Mouse (Mus musculus) kidney, embryonic 16.5 days (tissue): ENCODE data around the gene Gm4756. TPM values are rescaled to one million over a fixed set of nuclear protein-coding genes. Genes with fewer than 3 reads are reported as not detected.

Experiments used
- ATAC-seq: fragments of 200-750 bp; cut with Nextera tagmentation; 2 replicates; pipeline ENCODE4 v1.8.0; 2017; ENCODE audit warnings: moderate TSS enrichment; ENCODE audit not compliant: low FRiP score, low TSS enrichment
- H3K27ac ChIP-seq: fragments of 300-500 bp; sonication (generic); 2 replicates; pipeline ENCODE4 v1.5.1; 2014; ENCODE audit warnings: low read length
- H3K27me3 ChIP-seq: fragments of 300-500 bp; sonication (generic); 2 replicates; pipeline ENCODE4 v1.6.1; 2014; ENCODE audit warnings: low read length, control low read depth, mixed read lengths; ENCODE audit not compliant: insufficient read depth
- H3K36me3 ChIP-seq: fragments of 300-500 bp; sonication (generic); 2 replicates; pipeline ENCODE4 v1.6.1; 2014; ENCODE audit warnings: low read length, control low read depth, mixed read lengths; ENCODE audit not compliant: insufficient read depth
- H3K4me1 ChIP-seq: fragments of 300-500 bp; sonication (generic); 2 replicates; pipeline ENCODE4 v1.6.1; 2014; ENCODE audit warnings: low read length, control low read depth, mixed read lengths; ENCODE audit not compliant: insufficient read depth
- H3K4me2 ChIP-seq: fragments of 300-500 bp; sonication (generic); replicated peaks from 2 replicates; pipeline ENCODE4 v1.6.1; 2014; ENCODE audit warnings: low read depth, low read length
- H3K4me3 ChIP-seq: fragments of 300-500 bp; sonication (generic); 2 replicates; pipeline ENCODE4 v1.5.1; 2014; ENCODE audit warnings: mild to moderate bottlenecking, low read length
- H3K9ac ChIP-seq: fragments of 300-500 bp; sonication (generic); replicated peaks from 2 replicates; pipeline ENCODE4 v1.6.1; 2014; ENCODE audit warnings: low read length
- H3K9me3 ChIP-seq: fragments of 300-500 bp; sonication (generic); 2 replicates; pipeline ENCODE4 v1.6.1; 2016; ENCODE audit warnings: low read length, control low read depth
- WGBS: fragments of 180-500 bp; shearing (Covaris S2); extraction: QIAGEN DNeasy Blood & Tissue Kit; methylation state at CpG from one replicate; pipeline ENCODE4 v1.1.7; 2014; 5-methylcytosine and 5-hydroxymethylcytosine counted together
- polyA plus RNA-seq: library from polyadenylated mRNA; unstranded; fragments of >200 nt; fragmentation: Nextera tagmentation; extraction: Ambion mirVana; gene quantifications from 2 replicates; pipeline ENCODE4 v1.2.1, GENCODE M21; 2015

Gene Gm4756
- polyA plus RNA-seq, 1 experiment from 2014 or later, result not detected

DNA sequence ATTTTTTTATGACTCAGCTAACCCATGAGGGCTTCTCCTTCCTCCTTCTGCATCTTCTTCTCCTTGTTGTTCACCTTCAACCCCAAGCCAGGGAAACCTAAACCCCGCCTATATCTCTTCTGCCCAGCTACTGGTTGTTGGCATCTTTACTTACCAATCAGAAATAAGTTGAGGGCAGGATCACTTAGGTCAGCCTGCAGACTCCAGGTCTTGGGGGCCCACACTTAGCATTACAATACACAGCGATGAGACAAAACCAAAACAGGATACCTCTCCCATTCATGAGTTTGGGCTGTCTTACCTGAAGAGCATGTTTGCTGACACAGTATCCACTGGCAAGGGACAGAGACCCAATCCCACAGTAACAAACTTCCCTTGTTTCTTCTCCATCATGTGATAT is 55.5 kb downstream of the Gm4756 start:
- H3K9me3 ChIP-seq, result no peaks in the 10 kb centered on the region
- H3K4me3 ChIP-seq, result no peak overlapping the region
- no peak overlapping the region for H3K4me2 ChIP-seq
- no peaks in the 10 kb centered on the region for H3K27me3 ChIP-seq
- no peak for ATAC-seq
- H3K4me1 ChIP-seq, result no peaks in the 10 kb centered on the region
- H3K27ac ChIP-seq, result no peak overlapping the region
- no peak overlapping the region for H3K9ac ChIP-seq
- 76% methylated on average over 2 of the region's 2 CpGs for WGBS
- no peaks in the 10 kb centered on the region for H3K36me3 ChIP-seq

DNA sequence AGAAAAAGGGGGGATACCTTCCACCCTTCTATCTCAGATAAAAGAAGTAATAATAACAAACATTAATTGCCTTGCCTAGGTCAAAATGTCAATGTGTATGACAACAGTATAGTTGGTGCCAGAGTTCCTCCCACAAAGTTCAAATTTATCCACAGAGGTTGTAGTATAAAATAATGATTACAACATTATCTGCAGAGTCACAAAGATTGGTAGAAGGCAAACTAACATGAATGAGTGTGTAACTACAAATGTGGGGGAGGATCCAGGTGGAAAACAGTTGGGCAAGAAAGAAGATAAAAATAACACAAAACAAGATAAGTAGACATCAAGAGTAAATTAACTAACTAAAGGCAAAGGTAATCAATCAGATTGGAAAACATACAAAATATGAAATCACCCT is 56.5 kb downstream of the Gm4756 start:
- H3K4me1 ChIP-seq, result no peaks in the 10 kb centered on the region
- H3K4me3 ChIP-seq, result no peak overlapping the region
- no peak overlapping the region for H3K27ac ChIP-seq
- no peaks in the 10 kb centered on the region for H3K9me3 ChIP-seq
- no peak overlapping the region for H3K9ac ChIP-seq
- no peak for ATAC-seq
- H3K4me2 ChIP-seq, result no peak overlapping the region
- no peaks in the 10 kb centered on the region for H3K27me3 ChIP-seq
- H3K36me3 ChIP-seq, result no peaks in the 10 kb centered on the region

DNA sequence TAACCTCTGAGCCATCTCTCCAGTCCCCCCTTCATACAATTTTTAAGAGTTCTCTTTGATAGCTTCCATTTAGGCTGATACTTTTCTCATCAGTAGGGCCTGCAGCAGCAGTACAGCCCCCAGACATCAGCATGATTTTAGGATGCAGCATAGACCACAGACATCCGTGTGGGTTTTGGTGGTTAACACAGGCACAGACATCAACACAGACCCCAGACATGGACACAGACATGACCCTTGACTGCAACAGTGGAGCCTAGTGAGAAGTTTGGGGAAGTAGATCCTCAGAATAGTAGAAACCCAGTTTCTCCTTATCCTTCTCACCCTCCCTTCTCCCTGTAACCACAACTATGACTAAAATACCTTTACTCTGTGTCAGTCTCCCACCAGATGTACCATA is 64.1 kb downstream of the Gm4756 start:
- 91% methylated on average over 1 of the region's 1 CpGs for WGBS
- H3K36me3 ChIP-seq, result no peaks in the 10 kb centered on the region
- no peaks in the 10 kb centered on the region for H3K27me3 ChIP-seq
- H3K4me3 ChIP-seq, result no peak overlapping the region
- no peak overlapping the region for H3K9ac ChIP-seq
- no peaks in the 10 kb centered on the region for H3K9me3 ChIP-seq
- H3K4me1 ChIP-seq, result no peaks in the 10 kb centered on the region
- no peak for ATAC-seq
- H3K4me2 ChIP-seq, result no peak overlapping the region
- no peak overlapping the region for H3K27ac ChIP-seq

DNA sequence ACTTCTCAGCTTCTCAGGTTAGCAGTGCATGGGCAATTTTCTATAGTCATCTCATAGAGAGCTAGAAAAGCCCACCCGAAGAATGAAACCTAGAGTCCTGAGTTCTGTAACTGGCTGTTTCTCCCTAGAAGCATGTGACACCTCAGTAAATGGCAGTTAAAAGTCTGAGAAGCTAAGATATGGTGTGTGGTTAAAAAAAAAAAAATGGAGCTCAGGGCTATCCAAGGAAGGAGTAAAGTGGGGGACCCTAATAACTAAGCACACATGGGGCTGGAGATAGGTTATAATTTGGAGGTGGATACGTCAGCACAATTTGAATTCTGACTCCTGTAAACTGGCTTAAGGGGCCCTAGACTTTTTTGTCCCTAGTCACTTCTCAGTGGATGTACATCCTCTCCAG is 66.4 kb downstream of the Gm4756 start:
- ATAC-seq, result no peak
- Histone ChIP-seq H3K27me3 (no peaks in the 10 kb centered on the region), H3K4me2 (no peak overlapping the region), H3K9me3 (no peaks in the 10 kb centered on the region), H3K4me1 (no peaks in the 10 kb centered on the region), H3K27ac (no peak overlapping the region), H3K9ac (no peak overlapping the region), H3K4me3 (no peak overlapping the region), H3K36me3 (no peaks in the 10 kb centered on the region)
- 94% methylated on average over 2 of the region's 2 CpGs for WGBS

DNA sequence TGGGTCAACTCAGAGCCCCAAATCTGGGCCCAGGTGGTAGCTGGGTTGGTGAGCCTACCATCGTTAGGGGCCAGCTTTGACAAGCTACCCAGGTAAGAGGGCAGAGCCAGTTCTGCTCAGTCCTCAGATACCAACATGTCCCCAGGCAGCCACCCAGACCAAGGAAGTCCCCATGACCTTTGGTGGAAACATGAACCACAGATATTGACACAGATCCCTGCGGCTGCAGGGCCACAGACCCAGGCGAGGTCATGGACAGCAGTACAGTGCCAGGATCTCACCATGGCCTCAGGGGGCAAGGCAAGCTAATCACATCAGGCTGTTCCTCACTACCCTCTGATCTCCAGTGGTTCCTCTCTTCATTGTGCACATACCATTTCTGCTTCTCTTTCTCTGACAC is 67.4 kb downstream of the Gm4756 start:
- Histone ChIP-seq H3K27ac (no peak overlapping the region), H3K4me3 (no peak overlapping the region), H3K4me1 (no peaks in the 10 kb centered on the region), H3K27me3 (no peaks in the 10 kb centered on the region), H3K36me3 (no peaks in the 10 kb centered on the region), H3K4me2 (no peak overlapping the region), H3K9me3 (no peaks in the 10 kb centered on the region), H3K9ac (no peak overlapping the region)
- no peak for ATAC-seq
- WGBS, result 84% methylated on average over 3 of the region's 3 CpGs

DNA sequence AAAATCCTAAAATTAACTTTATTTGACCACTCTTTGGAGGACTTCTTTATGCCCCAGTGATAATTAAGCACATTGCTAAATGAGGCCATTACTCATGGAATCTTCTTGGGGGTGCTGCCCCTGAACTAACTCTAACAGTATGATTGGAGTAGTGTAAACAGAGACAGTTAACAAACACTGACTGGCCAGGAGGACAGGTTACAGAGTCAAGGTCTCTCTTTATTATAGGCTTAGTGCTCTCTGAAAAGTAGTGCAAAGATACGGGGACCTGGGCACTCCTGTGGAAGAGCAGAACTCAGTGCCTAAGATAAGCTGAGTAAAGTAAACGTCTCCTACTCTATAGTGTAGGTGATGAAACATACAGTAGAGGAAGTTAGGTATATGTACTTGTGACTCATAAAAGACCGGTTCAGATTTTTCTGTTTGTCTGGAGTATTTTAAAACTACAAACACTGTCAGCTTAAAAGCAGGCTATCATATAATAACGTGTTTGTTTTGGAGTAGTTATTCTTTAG is 85.1 kb downstream of the Gm4756 start:
- Histone ChIP-seq H3K4me1 (no peaks in the 10 kb centered on the region), H3K4me3 (no peak overlapping the region), H3K27me3 (no peaks in the 10 kb centered on the region), H3K27ac (no peak overlapping the region), H3K4me2 (no peak overlapping the region), H3K9me3 (no peaks in the 10 kb centered on the region), H3K9ac (no peak overlapping the region), H3K36me3 (no peaks in the 10 kb centered on the region)
- WGBS, result 88% methylated on average over 4 of the region's 4 CpGs
- no peak for ATAC-seq

DNA sequence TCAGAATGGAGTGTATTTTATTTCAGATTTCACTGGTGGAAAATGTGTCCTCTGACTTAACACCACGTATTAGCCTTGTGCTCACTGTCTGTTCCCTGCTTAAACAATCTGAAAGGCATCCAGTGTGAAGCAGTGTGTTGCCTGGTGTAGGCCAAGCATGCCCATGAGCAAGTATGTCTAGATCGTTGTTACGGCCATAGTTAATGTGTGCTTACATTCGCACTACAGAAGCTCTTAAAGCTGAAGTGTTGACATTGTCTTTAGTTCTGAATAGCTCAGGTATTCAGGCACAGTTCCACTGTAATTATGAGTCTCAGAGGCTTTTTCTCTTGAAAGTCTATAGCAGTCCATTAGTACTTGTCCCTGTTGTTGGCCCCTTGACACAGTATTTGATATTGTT is 95.1 kb downstream of the Gm4756 start:
- ATAC-seq, result no peak
- Histone ChIP-seq H3K4me1 (no peaks in the 10 kb centered on the region), H3K4me2 (no peak overlapping the region), H3K9me3 (no peaks in the 10 kb centered on the region), H3K36me3 (no peaks in the 10 kb centered on the region), H3K4me3 (no peak overlapping the region), H3K27ac (no peak overlapping the region), H3K27me3 (no peaks in the 10 kb centered on the region), H3K9ac (no peak overlapping the region)
- WGBS, result 72% methylated on average over 4 of the region's 4 CpGs

DNA sequence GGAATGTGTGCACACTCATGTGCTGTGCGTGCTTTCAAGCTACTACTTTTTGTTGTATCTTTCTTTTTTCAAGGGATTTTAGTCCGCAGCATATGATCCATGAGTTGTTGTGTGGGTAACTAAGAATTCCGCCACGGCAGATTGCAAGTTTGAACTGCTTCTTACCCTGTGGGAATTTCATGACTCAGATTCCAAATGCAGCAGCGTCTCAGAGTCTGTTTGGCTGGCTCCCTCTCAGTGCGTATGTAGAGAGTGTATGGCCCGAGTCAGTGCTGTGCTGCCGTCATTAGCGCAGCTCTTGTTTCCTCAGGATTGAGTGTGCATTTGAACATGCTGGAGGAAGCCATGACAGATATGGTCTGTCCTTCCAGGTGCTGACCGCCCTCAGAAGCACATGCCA is 110.9 kb downstream of the Gm4756 start:
- peaks cover 3% of the 10 kb centered on the region; the same call in 1 of the 2 replicates for H3K4me1 ChIP-seq
- no peak overlapping the region for H3K27ac ChIP-seq
- no peak for ATAC-seq
- H3K4me2 ChIP-seq, result no peak overlapping the region
- H3K9ac ChIP-seq, result no peak overlapping the region
- H3K36me3 ChIP-seq, result peaks cover 6% of the 10 kb centered on the region; the same call in 1 of the 2 replicates
- no peak overlapping the region for H3K4me3 ChIP-seq
- 94% methylated on average over 10 of the region's 10 CpGs for WGBS
- H3K27me3 ChIP-seq, result no peaks in the 10 kb centered on the region
- H3K9me3 ChIP-seq, result no peaks in the 10 kb centered on the region

DNA sequence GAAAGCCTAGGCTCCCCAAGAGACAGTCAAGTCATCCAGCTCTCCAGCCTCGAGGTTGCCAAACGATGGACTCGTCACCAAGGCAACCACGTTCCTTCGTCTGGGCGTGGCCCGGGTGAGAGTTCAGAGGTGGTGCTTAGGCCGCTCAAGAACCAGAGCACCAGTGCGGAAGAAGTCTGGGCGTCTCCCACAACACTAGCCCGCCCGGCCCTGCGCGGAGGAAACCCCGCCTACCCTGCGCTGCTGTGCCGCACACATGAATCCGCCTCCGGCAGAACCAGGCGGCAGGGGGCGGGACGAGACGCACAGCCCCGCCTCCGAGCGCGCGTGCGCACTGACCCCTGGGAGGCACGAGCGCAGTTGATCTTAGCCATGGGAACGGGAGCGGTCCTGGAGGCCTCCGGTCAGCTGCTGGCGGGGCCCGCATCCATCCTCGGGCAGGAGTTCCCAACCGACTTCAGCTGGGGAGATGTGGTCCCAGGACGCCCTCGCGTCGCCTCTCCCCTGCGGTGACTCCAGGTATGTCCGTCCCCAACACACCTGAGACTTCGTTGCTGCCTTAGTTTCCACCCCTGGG is 113.4 kb downstream of the Gm4756 start, which contains the start of gene Pcnx4:
Gene Pcnx4 (plus strand): TSS at position 363 of the 577 bp plus-strand sequence.
- Histone ChIP-seq H3K27ac (peak within 1 kb of the TSS; percentile 43; the same call in 1 of the 2 replicates), H3K4me3 (peak within 1 kb of the TSS; percentile 68), H3K36me3 (no peaks in the 10 kb centered on the region), H3K9ac (peak within 1 kb of the TSS; percentile 75), H3K27me3 (no peaks in the 10 kb centered on the region), H3K4me2 (peak within 1 kb of the TSS; percentile 64), H3K4me1 (peaks cover 3% of the 10 kb centered on the region; the same call in 1 of the 2 replicates), H3K9me3 (no peaks in the 10 kb centered on the region)
- 0% methylated on average over 45 of the region's 45 CpGs for WGBS
- ATAC-seq, result peak; percentile 100

DNA sequence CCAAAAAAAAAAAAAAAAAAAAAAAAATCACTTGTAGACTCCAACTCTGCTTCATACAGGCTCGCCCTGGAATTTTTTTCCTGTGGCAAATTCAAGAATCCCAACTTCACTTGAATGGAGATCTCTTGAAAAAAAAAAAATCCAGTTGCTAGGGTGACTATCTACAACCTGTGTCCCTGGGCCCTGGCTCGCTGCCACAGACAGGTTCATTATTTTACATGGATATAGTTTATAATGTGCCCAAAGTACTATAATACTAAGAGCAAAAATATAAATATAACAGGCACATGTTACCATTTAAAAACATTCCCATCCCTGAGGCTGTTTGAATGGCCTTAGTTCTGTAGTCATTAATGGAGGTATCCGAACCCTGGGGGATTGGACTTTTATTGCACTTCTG is 113.9 kb downstream of the Gm4756 start:
- Histone ChIP-seq H3K9ac (peak overlapping the region; percentile 54; the same call in 1 of the 2 replicates), H3K27me3 (no peaks in the 10 kb centered on the region), H3K27ac (peak overlapping the region; percentile 43; the same call in 1 of the 2 replicates), H3K4me1 (peaks cover 3% of the 10 kb centered on the region; the same call in 1 of the 2 replicates), H3K36me3 (no peaks in the 10 kb centered on the region), H3K4me3 (peak overlapping the region; percentile 68), H3K9me3 (no peaks in the 10 kb centered on the region), H3K4me2 (peak overlapping the region; percentile 64)
- no peak for ATAC-seq
- 41% methylated on average over 3 of the region's 3 CpGs for WGBS
